Mouse (Mus musculus): Measurements from ENCODE around the gene Mllt1. TPM values are rescaled to one million over a fixed set of nuclear protein-coding genes. Genes with fewer than 3 reads are reported as not detected.
"Not testable (repeated sequence)": the region's sequence is repeated elsewhere in the genome, so short reads cannot be mapped to it uniquely, and the experiment has no call there.

The Mllt1 gene
- total RNA-seq, 2 experiments from 2014 or later = 80.8 to 87.6 TPM

DNA sequence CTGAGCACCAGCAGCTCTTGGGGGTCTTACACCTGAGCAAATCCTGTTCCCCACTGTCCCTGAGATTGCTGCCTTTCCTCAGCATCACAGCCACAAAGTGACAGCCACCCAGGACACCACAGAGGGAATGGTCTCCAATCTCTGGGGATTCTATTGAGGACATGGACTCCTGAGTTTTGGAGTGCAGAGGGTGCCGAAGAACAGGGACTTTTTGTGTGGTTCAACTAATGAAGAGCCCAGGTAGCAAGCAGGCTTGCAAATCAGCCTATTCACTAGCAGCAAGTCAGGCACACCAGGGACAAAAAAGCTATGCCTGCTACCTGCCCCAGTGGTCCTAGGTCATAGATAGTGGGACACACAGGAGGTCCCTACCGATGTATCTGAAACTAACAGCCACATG, 1.8 kb downstream of the Mllt1 start:
- no peak overlapping the region for H3K4me3 ChIP-seq
- intact Hi-C loops (cut with DNase I) = no loop called here
- TF ChIP-seq CTCF (IDR thresholded peaks at IDR 0.05) = no peak
- no peak for DNase-seq (ENCODE audit: extremely low spot score in 1 of 2, low spot score in 2 of 2)
- H3K27ac ChIP-seq = no peak overlapping the region

DNA sequence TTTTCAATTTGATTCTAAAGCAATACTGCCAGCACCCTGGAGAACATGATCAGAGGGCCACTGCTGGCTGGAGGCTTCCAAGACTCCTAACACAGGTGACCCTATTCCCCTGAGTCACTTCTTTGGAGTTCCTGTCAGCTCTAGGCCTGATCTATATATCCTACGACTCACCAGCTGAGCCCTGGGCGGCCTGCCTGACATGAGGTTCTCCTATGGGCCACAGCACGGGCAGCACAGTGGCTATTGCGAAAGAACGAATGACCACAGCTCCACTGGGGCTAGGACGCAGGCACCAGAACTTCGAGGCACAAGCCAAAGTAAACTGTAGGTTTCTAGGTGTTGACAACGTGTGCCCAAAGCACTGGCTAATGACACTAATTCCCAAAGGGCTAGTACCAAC, 5.2 kb downstream of the Mllt1 start:
- no peak for DNase-seq (ENCODE audit: extremely low spot score in 1 of 2, low spot score in 2 of 2)
- no peak for TF ChIP-seq CTCF (IDR thresholded peaks at IDR 0.05)
- intact Hi-C loops (cut with DNase I) = no loop called here
- Histone ChIP-seq H3K4me3 (no peak overlapping the region), H3K27ac (no peak overlapping the region)

GRCm38 (mm10) chr17:56929530-56929929, 5.7 kb downstream of the Mllt1 start:
- H3K27ac ChIP-seq = no peak overlapping the region
- no peak overlapping the region for H3K4me3 ChIP-seq
- TF ChIP-seq CTCF (IDR thresholded peaks at IDR 0.05) = no peak
- intact Hi-C loops (cut with DNase I) = no loop called here
- DNase-seq (ENCODE audit: extremely low spot score in 1 of 2, low spot score in 2 of 2) = no peak

- no peak overlapping the region for H3K27ac ChIP-seq
- intact Hi-C loops (cut with DNase I) = no loop called here
- no peak for DNase-seq (ENCODE audit: extremely low spot score in 1 of 2, low spot score in 2 of 2)
- H3K4me3 ChIP-seq = no peak overlapping the region
- no peak for TF ChIP-seq CTCF (IDR thresholded peaks at IDR 0.05)
Measured at GRCm38 (mm10) chr17:56929101-56929500, 6.1 kb downstream of the Mllt1 start.

DNA sequence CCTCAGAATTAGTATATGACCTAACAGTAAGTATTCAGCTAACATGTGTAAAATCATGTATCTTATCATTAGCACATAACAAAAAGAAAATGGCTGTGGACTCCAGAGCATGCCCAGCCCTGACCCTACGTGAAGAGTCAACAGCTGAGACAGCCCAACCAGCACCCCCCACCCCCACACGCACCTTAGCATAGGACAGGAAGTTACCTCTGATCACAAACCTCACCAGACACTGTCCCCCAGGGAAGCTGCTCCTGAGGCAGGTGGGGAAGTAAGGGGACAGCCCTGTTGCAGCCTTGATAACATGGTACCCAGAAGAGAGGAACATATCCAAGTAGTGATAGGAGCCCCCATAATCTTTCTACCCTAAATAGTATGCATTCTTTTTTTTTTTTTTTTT, 9.2 kb downstream of the Mllt1 start:
- no peak overlapping the region for H3K4me3 ChIP-seq
- H3K27ac ChIP-seq = no peak overlapping the region
- no peak for DNase-seq (ENCODE audit: extremely low spot score in 1 of 2, low spot score in 2 of 2)
- intact Hi-C loops (cut with DNase I) = no loop called here
- TF ChIP-seq CTCF (IDR thresholded peaks at IDR 0.05) = no peak

DNA sequence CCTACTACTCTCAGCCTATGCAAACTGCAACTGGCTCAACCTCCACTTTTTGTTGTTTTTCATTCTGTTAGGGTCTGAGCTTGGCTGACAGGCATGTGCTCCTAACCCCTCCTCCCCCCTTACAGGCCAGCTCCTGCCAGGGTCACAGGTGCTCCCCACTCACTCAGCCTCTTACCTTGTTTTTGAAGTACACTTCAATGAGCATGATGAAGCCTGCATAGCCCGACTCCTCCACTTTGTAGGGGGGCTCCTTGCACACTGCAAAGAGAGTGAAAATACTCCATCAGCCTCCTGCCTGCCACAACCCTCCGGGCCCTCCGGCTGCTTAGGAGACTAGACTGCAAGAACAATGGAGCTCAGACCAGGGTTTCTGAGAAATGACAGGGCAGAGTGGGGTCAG, 15.5 kb downstream of the Mllt1 start:
- Histone ChIP-seq H3K4me3 (no peak overlapping the region), H3K27ac (no peak overlapping the region)
- TF ChIP-seq CTCF (IDR thresholded peaks at IDR 0.05) = no peak
- intact Hi-C loops (cut with DNase I) = no loop called here
- no peak for DNase-seq (ENCODE audit: extremely low spot score in 1 of 2, low spot score in 2 of 2)

GRCm38 (mm10) chr17:56917166-56917565, 18.0 kb downstream of the Mllt1 start:
- Histone ChIP-seq H3K27ac (no peak overlapping the region), H3K4me3 (no peak overlapping the region)
- intact Hi-C loops (cut with DNase I) = no loop called here
- no peak for TF ChIP-seq CTCF (IDR thresholded peaks at IDR 0.05)
- no peak for DNase-seq (ENCODE audit: extremely low spot score in 1 of 2, low spot score in 2 of 2)

DNA sequence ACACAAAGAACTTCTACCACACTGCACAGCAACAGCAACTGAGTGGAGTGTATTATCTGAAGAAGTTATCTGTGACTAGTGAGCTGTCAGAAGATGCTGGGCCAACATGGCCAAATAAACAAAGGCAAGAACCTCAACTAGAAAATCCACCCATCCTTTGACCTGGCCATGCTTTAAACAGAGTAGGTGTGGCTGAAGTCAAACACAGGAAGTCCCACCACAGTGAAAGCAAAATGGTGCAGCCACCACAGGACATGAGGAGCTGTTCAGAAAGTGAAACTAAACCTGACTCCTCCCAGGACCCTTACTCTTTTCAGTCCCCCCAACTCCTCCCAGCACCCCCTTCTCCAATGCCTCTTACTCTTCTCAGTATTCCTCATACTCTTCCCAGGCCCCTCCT, 21.8 kb downstream of the Mllt1 start:
- no peak overlapping the region for H3K27ac ChIP-seq
- H3K4me3 ChIP-seq = no peak overlapping the region
- intact Hi-C loops (cut with DNase I) = no loop called here
- TF ChIP-seq CTCF (IDR thresholded peaks at IDR 0.05) = no peak
- no peak for DNase-seq (ENCODE audit: extremely low spot score in 1 of 2, low spot score in 2 of 2)

DNA sequence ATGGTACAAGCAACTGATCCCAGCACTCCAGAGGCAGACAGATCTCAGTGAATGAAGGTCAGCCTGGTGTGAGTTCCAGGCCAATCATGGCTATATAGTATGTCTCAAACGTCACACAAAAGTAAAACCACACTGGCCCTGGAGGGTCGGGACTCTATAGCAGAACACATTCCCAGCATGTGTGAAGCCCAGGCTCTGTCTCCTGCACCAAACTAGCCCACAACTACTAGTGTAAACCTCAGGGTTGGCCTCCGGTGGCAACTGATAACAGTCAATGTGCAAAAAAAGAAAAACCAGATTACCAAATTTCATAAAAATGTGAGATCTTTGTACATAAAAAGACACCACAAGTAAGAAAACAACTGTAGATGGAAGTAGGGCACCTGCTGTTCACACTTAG, 22.2 kb downstream of the Mllt1 start:
- DNase-seq (ENCODE audit: extremely low spot score in 1 of 2, low spot score in 2 of 2) = no peak
- Histone ChIP-seq H3K4me3 (no peak overlapping the region), H3K27ac (no peak overlapping the region)
- intact Hi-C loops (cut with DNase I) = no loop called here
- TF ChIP-seq CTCF (IDR thresholded peaks at IDR 0.05) = no peak

DNA sequence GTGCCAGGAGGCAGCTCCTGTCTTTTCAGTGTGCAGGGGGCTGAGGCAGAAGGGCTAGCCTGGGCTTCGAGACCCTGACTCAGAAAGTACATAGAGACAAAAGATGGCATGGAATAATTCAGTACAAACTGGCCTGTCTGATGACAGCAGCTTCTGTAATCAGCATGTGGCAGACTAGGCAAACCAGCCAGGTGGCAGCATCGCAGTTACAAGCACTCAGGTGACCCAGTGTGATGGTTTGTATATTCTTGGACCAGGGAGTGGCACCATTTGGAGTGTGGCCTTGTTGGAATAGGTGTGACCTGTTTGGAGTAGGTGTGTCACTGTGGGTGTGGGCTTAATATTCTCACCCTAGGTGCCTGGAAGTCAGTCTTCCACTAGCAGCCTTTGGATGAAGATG, 25.5 kb downstream of the Mllt1 start:
- DNase-seq (ENCODE audit: extremely low spot score in 1 of 2, low spot score in 2 of 2); intact Hi-C loops (cut with DNase I): not testable (repeated sequence)

GRCm38 (mm10) chr17:56907887-56908286, 27.3 kb downstream of the Mllt1 start:
- intact Hi-C loops (cut with DNase I) = no loop called here
- DNase-seq (ENCODE audit: extremely low spot score in 1 of 2, low spot score in 2 of 2) = no peak
- TF ChIP-seq CTCF (IDR thresholded peaks at IDR 0.05) = no peak
- no peak overlapping the region for H3K27ac ChIP-seq
- H3K4me3 ChIP-seq = no peak overlapping the region

More for the DNA sequence above, 25.5 kb downstream of the Mllt1 start:
- H3K27ac ChIP-seq, H3K4me3 ChIP-seq: not testable (repeated sequence)

- H3K27ac ChIP-seq = no peak overlapping the region
- intact Hi-C loops (cut with DNase I) = no loop called here
- TF ChIP-seq CTCF (IDR thresholded peaks at IDR 0.05) = no peak
- no peak overlapping the region for H3K4me3 ChIP-seq
- no peak for DNase-seq (ENCODE audit: extremely low spot score in 1 of 2, low spot score in 2 of 2)
Measured at GRCm38 (mm10) chr17:56907096-56907495, 28.1 kb downstream of the Mllt1 start.

GRCm38 (mm10) chr17:56906166-56906565, 29.0 kb downstream of the Mllt1 start:
- Histone ChIP-seq H3K4me3 (no peak overlapping the region), H3K27ac (no peak overlapping the region)
- DNase-seq (ENCODE audit: extremely low spot score in 1 of 2, low spot score in 2 of 2) = no peak
- intact Hi-C loops (cut with DNase I) = no loop called here
- TF ChIP-seq CTCF (IDR thresholded peaks at IDR 0.05) = no peak

GRCm38 (mm10) chr17:56902698-56903097, 32.5 kb downstream of the Mllt1 start:
- Histone ChIP-seq H3K27ac (no peak overlapping the region), H3K4me3 (no peak overlapping the region)
- TF ChIP-seq CTCF (IDR thresholded peaks at IDR 0.05) = no peak
- DNase-seq (ENCODE audit: extremely low spot score in 1 of 2, low spot score in 2 of 2) = no peak
- intact Hi-C loops (cut with DNase I) = no loop called here
